Mouse (Mus musculus) kidney, postnatal 0 days (tissue): ENCODE results near the gene Rbms1. TPM values are rescaled to one million over a fixed set of nuclear protein-coding genes. Genes with fewer than 3 reads are reported as not detected.
A peak's percentile ranks its signal among the peaks of the same experiment; 100 is the strongest.

Experiments
- ATAC-seq: fragments of 200-750 bp; cut with Nextera tagmentation; replicated peaks from 2 replicates; pipeline ENCODE4 v1.8.0; 2017; ENCODE audit warnings: low read depth, moderate number of reproducible peaks, moderate TSS enrichment, moderate library complexity; ENCODE audit not compliant: low FRiP score
- DNase-seq: peaks from one replicate; pipeline ENCODE4 v3.0.0-alpha.2; 2016; ENCODE audit warnings: low spot score
- H3K27ac ChIP-seq: fragments of 300-500 bp; sonication (generic); 2 replicates; pipeline ENCODE4 v1.5.1; 2014; ENCODE audit warnings: mild to moderate bottlenecking
- H3K27me3 ChIP-seq: fragments of 300-500 bp; sonication (generic); 2 replicates; pipeline ENCODE4 v1.6.1; 2014; ENCODE audit warnings: low read length, mixed read lengths; ENCODE audit not compliant: insufficient read depth
- H3K36me3 ChIP-seq: fragments of 300-500 bp; sonication (generic); 2 replicates; pipeline ENCODE4 v1.6.1; 2014; ENCODE audit warnings: low read length, mixed read lengths; ENCODE audit not compliant: insufficient read depth
- H3K4me1 ChIP-seq: fragments of 300-500 bp; sonication (generic); replicated peaks from 2 replicates; pipeline ENCODE4 v1.6.1; 2014; ENCODE audit warnings: antibody characterized with exemption, low read length, mixed read lengths; ENCODE audit not compliant: insufficient read depth
- H3K4me2 ChIP-seq: fragments of 300-500 bp; sonication (generic); 2 replicates; pipeline ENCODE4 v1.6.1; 2014; ENCODE audit warnings: mild to moderate bottlenecking, low read length, moderate library complexity, mixed read lengths
- H3K4me3 ChIP-seq: fragments of 300-500 bp; sonication (generic); replicated peaks from 2 replicates; pipeline ENCODE4 v1.5.1; 2014; ENCODE audit warnings: low read depth, low read length
- H3K9ac ChIP-seq: fragments of 300-500 bp; sonication (generic); 2 replicates; pipeline ENCODE4 v1.6.1; 2014; ENCODE audit warnings: low read depth, low read length
- H3K9me3 ChIP-seq: fragments of 300-500 bp; sonication (generic); replicated peaks from 2 replicates; pipeline ENCODE4 v1.6.1; 2016; ENCODE audit warnings: low read length, inconsistent platforms, mixed read lengths
- CTCF ChIP-seq: IDR thresholded peaks from 2 replicates; pipeline ENCODE4 v1.5.1; 2016; ENCODE audit warnings: antibody characterized with exemption, low read depth, mild to moderate bottlenecking, moderate library complexity
- WGBS: fragments of 180-500 bp; shearing (Covaris S2); extraction: QIAGEN DNeasy Blood & Tissue Kit; methylation state at CpG from one replicate; pipeline ENCODE4 v1.1.7; 2014; 5-methylcytosine and 5-hydroxymethylcytosine counted together
- polyA plus RNA-seq: library from polyadenylated mRNA; unstranded; fragments of >200 nt; fragmentation: Nextera tagmentation; extraction: Ambion mirVana; gene quantifications from 2 replicates; pipeline ENCODE4 v1.2.1, GENCODE M21; 2015

The Rbms1 gene
- polyA plus RNA-seq, 1 experiment from 2014 or later = 92.5 TPM

DNA sequence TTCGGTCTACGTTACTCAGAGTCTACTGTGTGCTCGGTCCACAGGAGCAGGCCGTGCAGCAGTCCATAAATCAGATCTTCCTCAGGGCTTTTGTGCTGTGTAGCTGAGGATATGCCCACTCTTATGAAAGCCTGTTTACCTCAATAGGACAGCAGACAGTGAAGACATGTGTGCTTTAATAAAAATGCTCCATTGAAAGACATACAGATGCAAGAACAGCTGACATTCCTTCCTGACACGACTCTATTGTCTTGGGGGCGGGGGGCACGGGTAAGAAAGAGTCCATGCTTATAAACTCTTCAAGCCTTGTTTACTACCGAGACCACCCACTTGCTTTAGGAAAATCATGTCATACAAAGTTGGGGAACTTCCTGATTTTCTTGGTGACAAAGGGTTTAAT lies 196.6 kb downstream of the Rbms1 start:
- no peak for TF ChIP-seq CTCF
- Histone ChIP-seq H3K27me3 (no peaks in the 10 kb centered on the region), H3K36me3 (peaks cover 47% of the 10 kb centered on the region), H3K9me3 (no peaks in the 10 kb centered on the region), H3K9ac (no peak overlapping the region), H3K4me1 (no peaks in the 10 kb centered on the region), H3K27ac (no peak overlapping the region), H3K4me3 (no peak overlapping the region), H3K4me2 (no peak overlapping the region)
- 64% methylated on average over 8 of the region's 8 CpGs for WGBS
- DNase-seq (peak; percentile 21), ATAC-seq (no peak)

DNA sequence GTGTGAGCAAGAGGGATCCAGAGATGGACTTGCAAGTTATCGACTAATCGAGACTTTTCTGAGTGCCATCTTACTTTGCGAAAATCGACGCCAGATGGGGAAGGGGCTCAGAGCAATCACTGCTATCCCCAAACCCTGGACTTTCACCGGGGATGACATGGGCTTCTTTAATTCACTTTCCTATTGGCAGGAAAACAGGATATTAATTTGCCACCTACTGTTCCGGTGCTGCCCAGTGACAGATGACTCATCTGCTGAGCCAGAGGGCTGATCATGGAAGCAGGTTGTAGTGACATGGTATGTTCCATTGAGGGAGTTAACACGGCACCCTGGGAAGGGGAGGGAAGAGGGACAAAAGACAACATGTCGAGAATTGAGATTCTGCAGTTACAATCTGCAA lies 206.8 kb downstream of the Rbms1 start:
- Histone ChIP-seq H3K36me3 (peaks cover 38% of the 10 kb centered on the region), H3K9me3 (no peaks in the 10 kb centered on the region), H3K4me3 (no peak overlapping the region), H3K27me3 (no peaks in the 10 kb centered on the region), H3K9ac (no peak overlapping the region), H3K27ac (no peak overlapping the region), H3K4me2 (no peak overlapping the region), H3K4me1 (no peaks in the 10 kb centered on the region)
- no peak for TF ChIP-seq CTCF
- no peak for ATAC-seq
- 85% methylated on average over 9 of the region's 9 CpGs for WGBS
- no peak for DNase-seq

DNA sequence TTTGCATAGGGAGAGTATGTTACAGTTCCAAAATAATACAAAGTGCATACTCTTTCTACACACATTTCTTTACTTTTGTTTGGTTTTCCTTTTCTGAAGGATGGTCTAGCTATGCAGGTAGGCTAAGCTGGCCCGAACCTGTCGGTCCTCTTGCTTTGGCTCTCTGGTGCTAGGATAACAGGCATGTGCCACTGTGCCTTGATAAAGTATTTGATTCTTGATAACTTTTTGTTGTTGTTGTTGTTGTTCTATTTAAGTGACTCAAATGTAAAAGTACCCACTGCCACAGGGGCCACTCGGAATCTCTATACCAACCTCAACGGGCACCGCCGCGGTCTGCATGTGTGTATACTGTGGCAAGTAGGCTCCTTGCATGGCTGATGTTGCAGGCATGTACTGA lies 207.9 kb downstream of the Rbms1 start:
- H3K4me3 ChIP-seq = no peak overlapping the region
- peaks cover 33% of the 10 kb centered on the region for H3K36me3 ChIP-seq
- no peak for TF ChIP-seq CTCF
- DNase-seq (no peak), ATAC-seq (no peak)
- WGBS = 98% methylated on average over 7 of the region's 7 CpGs
- no peak overlapping the region for H3K4me2 ChIP-seq
- H3K9ac ChIP-seq = no peak overlapping the region
- no peaks in the 10 kb centered on the region for H3K4me1 ChIP-seq
- H3K27ac ChIP-seq = no peak overlapping the region
- no peaks in the 10 kb centered on the region for H3K9me3 ChIP-seq
- H3K27me3 ChIP-seq = no peaks in the 10 kb centered on the region

DNA sequence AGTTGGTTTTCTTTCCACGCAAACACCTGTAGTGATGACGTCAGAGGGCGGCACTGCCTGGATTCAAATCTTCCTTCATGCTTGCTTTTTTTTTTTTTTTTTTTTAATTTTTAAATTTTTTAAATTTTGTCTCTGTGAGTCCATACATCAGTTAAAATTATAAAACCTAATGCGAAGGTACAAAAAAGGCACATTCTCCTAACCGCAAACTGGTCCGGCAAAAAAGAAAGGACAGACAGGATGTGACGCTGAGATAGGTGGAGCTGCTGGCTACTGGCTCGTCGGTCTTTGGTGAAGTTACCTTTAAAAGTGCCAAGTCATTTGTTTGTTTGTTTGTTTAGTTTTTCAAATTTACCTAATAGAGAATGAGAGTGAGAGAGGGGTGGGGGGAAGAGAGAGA lies 211.7 kb downstream of the Rbms1 start:
- no peak for ATAC-seq
- H3K4me1 ChIP-seq = no peaks in the 10 kb centered on the region
- no peaks in the 10 kb centered on the region for H3K27me3 ChIP-seq
- TF ChIP-seq CTCF = no peak
- no peak overlapping the region for H3K4me2 ChIP-seq
- no peak overlapping the region for H3K9ac ChIP-seq
- no peak overlapping the region for H3K27ac ChIP-seq
- WGBS = 93% methylated on average over 9 of the region's 9 CpGs
- H3K4me3 ChIP-seq = no peak overlapping the region
- peaks cover 21% of the 10 kb centered on the region for H3K36me3 ChIP-seq
- no peaks in the 10 kb centered on the region for H3K9me3 ChIP-seq
- DNase-seq = no peak

DNA sequence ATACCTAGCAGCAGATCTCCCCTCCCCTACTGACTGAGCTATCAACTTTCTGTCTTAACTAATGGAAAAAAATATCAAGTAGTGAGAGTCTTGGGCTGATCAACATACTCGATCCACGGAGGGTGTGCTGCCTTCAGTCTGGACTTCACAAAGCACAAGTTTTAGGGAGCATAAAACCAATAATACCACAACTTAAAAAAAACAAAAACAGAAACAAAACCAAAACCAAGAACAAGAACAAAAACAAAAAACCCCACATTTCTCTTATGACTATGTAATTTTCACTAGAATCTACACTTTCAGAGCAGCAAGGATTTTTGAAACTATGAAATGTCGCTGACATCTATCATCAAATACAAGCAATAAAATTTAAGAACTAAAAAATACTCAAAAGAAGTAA lies 212.4 kb downstream of the Rbms1 start:
- Histone ChIP-seq H3K4me1 (no peaks in the 10 kb centered on the region), H3K4me3 (no peak overlapping the region), H3K36me3 (peaks cover 15% of the 10 kb centered on the region), H3K27me3 (no peaks in the 10 kb centered on the region), H3K9me3 (no peaks in the 10 kb centered on the region), H3K4me2 (no peak overlapping the region), H3K27ac (no peak overlapping the region), H3K9ac (no peak overlapping the region)
- DNase-seq (no peak), ATAC-seq (no peak)
- 82% methylated on average over 3 of the region's 3 CpGs for WGBS
- no peak for TF ChIP-seq CTCF

DNA sequence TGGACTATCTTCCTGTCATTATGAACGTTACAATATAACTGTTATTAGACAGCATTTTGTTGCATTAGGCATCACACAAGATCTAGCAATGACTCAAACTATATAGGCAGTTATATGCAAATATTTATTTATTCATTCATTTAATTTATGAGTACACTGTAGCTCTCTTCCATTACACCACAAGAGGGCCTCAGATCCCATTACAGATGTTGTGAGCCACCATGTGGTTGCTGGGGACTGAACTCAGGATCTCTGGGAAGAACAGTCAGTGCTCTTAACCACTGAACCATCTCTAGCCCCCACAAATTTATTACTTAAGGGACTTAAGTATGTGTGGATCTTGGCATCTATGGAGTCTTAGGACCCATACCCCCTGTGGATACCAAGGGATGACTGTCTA lies 214.4 kb downstream of the Rbms1 start:
- Histone ChIP-seq H3K27ac (no peak overlapping the region), H3K9me3 (no peaks in the 10 kb centered on the region), H3K4me1 (no peaks in the 10 kb centered on the region), H3K27me3 (no peaks in the 10 kb centered on the region), H3K4me2 (no peak overlapping the region), H3K9ac (no peak overlapping the region), H3K4me3 (no peak overlapping the region), H3K36me3 (peaks cover 8% of the 10 kb centered on the region; the same call in 1 of the 2 replicates)
- 87% methylated on average over 1 of the region's 1 CpGs for WGBS
- ATAC-seq (no peak), DNase-seq (peak; percentile 23)
- TF ChIP-seq CTCF = peak; percentile 67

DNA sequence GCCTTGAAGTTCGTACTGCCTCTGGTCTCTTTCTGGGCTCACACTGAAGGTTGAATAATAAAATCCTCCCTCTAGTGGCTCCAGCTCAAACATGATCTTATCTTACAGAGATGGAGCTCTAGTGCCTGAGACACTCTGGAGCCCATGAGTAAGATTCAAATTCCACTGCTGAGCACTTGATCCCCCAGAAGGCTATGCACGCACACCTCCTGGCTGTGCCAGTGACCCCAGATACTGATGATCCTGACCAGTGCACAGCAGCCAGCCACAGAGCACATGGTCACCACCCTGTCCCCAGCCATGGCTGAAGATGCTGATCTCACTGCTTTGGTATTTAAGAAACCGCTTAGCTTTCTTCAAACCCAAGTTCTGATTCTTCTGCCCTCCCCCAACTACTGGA lies 215.4 kb downstream of the Rbms1 start:
- ATAC-seq (peak; percentile 84), DNase-seq (peak; percentile 71)
- Histone ChIP-seq H3K4me1 (no peaks in the 10 kb centered on the region), H3K27me3 (no peaks in the 10 kb centered on the region), H3K4me2 (no peak overlapping the region), H3K27ac (no peak overlapping the region), H3K36me3 (peaks cover 3% of the 10 kb centered on the region; the same call in 1 of the 2 replicates), H3K4me3 (no peak overlapping the region), H3K9ac (no peak overlapping the region), H3K9me3 (no peaks in the 10 kb centered on the region)
- TF ChIP-seq CTCF = peak; percentile 47
- 44% methylated on average over 3 of the region's 3 CpGs for WGBS
